9 mouse cellular contexts compared by ENCODE assay signal in the genomic region with DNA sequence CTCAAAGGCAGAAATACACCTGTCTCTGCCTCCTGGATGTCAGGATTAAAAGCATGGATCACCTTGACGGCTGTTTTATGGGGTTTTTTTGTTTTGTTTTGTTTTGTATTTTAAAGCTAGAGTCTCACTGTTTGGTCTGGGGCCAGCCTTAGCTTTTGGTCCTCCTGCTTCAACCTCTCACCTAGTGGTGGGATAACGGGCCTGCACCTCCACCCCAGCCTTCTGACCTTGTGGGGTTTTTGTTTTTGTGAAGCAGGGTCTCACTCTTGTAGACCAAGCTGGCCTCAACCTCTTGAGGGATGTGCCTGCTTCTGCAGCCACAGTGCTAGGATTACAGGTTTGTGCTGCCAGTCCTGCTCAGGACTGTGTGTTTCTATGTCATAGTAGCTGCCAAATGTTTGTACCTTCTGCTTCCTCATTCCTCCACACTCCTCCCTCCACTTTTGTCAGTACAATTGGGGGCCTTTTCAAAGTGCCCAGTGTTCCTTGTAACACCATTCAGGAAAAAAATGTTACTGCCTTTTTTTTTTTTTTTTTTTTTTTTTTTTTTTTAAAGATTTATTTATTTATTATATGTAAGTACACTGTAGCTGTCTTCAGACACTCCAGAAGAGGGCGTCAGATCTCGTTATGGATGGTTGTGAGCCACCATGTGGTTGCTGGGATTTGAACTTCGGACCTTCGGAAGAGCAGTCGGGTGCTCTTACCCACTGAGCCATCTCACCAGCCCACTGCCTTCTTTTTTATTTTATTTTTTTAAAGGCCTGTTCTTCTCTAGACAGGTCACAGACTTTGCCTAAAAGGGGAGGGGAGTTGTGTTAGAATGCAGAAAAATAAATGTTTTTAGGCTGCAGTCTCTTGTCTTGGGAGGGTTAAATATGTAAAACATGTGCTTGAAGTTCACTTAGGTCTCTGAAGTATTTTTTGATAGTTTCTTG. TPM values are rescaled to one million over a fixed set of nuclear protein-coding genes. Genes with fewer than 3 reads are reported as not detected.
DNase-seq lines count a peak whose midpoint lies in the region; ATAC-seq and TF ChIP-seq lines count a peak whose summit lies in the region.
"Had no signal": no experiment of that assay in that cellular context is flagged by ENCODE, and none has a peak within 500 bp of the region (broad histone marks: within the 10 kb centered on the region; RNA-seq: fewer than 3 reads in every experiment).

No protein-coding gene starts in this region.

- WGBS in lung, embryonic 15.5 days, result 58% methylated on average over 7 of the region's 7 CpGs
- 82% methylated on average over 5 of the region's 7 CpGs for WGBS in limb, embryonic 14.5 days
- WGBS in stomach, postnatal 0 days, result 80% methylated on average over 5 of the region's 7 CpGs

- H3K4me1 ChIP-seq in lung, embryonic 15.5 days, result peaks cover 29% of the 10 kb centered on the region
- peaks cover 28% of the 10 kb centered on the region for H3K4me1 ChIP-seq in limb, embryonic 14.5 days (ENCODE audit: control insufficient read depth, insufficient read depth, low read length)
- 0 out of 2 replicates have a peak, but pooled peaks cover 2% of the 10 kb centered on the region for H3K4me1 ChIP-seq in stomach, postnatal 0 days (replicated peaks; ENCODE audit: control insufficient read depth, insufficient read depth)

- TF ChIP-seq EP300 in stomach, postnatal 0 days (optimal IDR thresholded peaks at IDR 0.05), result no peak

- no peaks in the 10 kb centered on the region for H3K36me3 ChIP-seq in lung, embryonic 15.5 days
- H3K36me3 ChIP-seq in limb, embryonic 14.5 days (ENCODE audit: control insufficient read depth, insufficient read depth, low read length), result no peaks in the 10 kb centered on the region
- H3K36me3 ChIP-seq in stomach, postnatal 0 days (ENCODE audit: control insufficient read depth, insufficient read depth, low read length), result no peaks in the 10 kb centered on the region

- H3K27ac ChIP-seq in lung, embryonic 15.5 days, result no peak overlapping the region
- H3K27ac ChIP-seq in limb, embryonic 14.5 days (replicated peaks; ENCODE audit: low read depth, low read length), result no peak overlapping the region
- H3K27ac ChIP-seq in stomach, postnatal 0 days (replicated peaks), result no peak overlapping the region

- ATAC-seq in lung, embryonic 15.5 days (ENCODE audit: borderline replicate concordance, extremely low read depth, low FRiP score, low TSS enrichment), result no peak
- ATAC-seq in limb, embryonic 14.5 days (ENCODE audit: low FRiP score, low read depth), result no peak
- ATAC-seq in stomach, postnatal 0 days (ENCODE audit: low FRiP score, low TSS enrichment), result no peak

- peak; percentile 32; the same call in 1 of the 2 replicates for TF ChIP-seq CTCF in stomach, postnatal 0 days (IDR thresholded peaks at IDR 0.05; ENCODE audit: low read depth)

- H3K4me3 ChIP-seq in lung, embryonic 15.5 days, result no peak overlapping the region
- no peak overlapping the region for H3K4me3 ChIP-seq in limb, embryonic 14.5 days (replicated peaks; ENCODE audit: low read length)
- no peak overlapping the region for H3K4me3 ChIP-seq in stomach, postnatal 0 days (ENCODE audit: low read depth, low read length)

- peak overlapping the region; percentile 77 for H3K4me2 ChIP-seq in lung, embryonic 15.5 days
- H3K4me2 ChIP-seq in limb, embryonic 14.5 days (replicated peaks; ENCODE audit: low read depth, low read length, severe bottlenecking), result peak overlapping the region; percentile 83; the same call in 1 of the 2 replicates
- no peak overlapping the region for H3K4me2 ChIP-seq in stomach, postnatal 0 days (replicated peaks; ENCODE audit: low read depth)

- no peaks in the 10 kb centered on the region for H3K27me3 ChIP-seq in lung, embryonic 15.5 days
- no peaks in the 10 kb centered on the region for H3K27me3 ChIP-seq in limb, embryonic 14.5 days (ENCODE audit: control insufficient read depth, insufficient read depth, low read length)
- no peaks in the 10 kb centered on the region for H3K27me3 ChIP-seq in stomach, postnatal 0 days (ENCODE audit: control insufficient read depth, insufficient read depth, low read length)

- peak; percentile 18 for DNase-seq in adrenal gland, postnatal 14 days
- no peak for DNase-seq in adrenal gland, adult 2 months
- DNase-seq in lung, postnatal 4 days, result no peak
- DNase-seq in limb, embryonic 14.5 days (ENCODE audit: low spot score), result no peak
- no peak for DNase-seq in stomach, postnatal 0 days (ENCODE audit: low spot score)
- DNase-seq in kidney, postnatal 36 days, result no peak
- DNase-seq in frontal cortex, postnatal 14 days (ENCODE audit: low spot score in 2 of 2), result no peak

- H3K9ac ChIP-seq in lung, embryonic 15.5 days, result peak overlapping the region; percentile 100; the same call in 1 of the 2 replicates
- H3K9ac ChIP-seq in limb, embryonic 14.5 days (ENCODE audit: low read depth, low read length, severe bottlenecking), result no peak overlapping the region
- H3K9ac ChIP-seq in stomach, postnatal 0 days (ENCODE audit: low read length), result no peak overlapping the region

- TF ChIP-seq POLR2A in limb, embryonic 14.5 days (IDR thresholded peaks at IDR 0.05; ENCODE audit: borderline replicate concordance, extremely low read depth, insufficient read depth, insufficient read length), result no peak

- H3K9me3 ChIP-seq in lung, embryonic 15.5 days, result no peaks in the 10 kb centered on the region
- no peaks in the 10 kb centered on the region for H3K9me3 ChIP-seq in limb, embryonic 14.5 days (ENCODE audit: control insufficient read depth, low read length)
- no peaks in the 10 kb centered on the region for H3K9me3 ChIP-seq in stomach, postnatal 0 days (ENCODE audit: control insufficient read depth, low read length)

RNA-seq across cellular contexts. Expression of a gene that starts 3.1 kb away (rescaled TPM):
- 6.4 and 7.0 TPM in 2 replicates for total RNA-seq in adrenal gland, postnatal 14 days (2021)
- 1 to 10 TPM; 5.0 to 5.5 TPM for total RNA-seq in adrenal gland, adult 2 months (2021)
- polyA plus RNA-seq in adrenal gland, adult 2 months (2012; rRNA removed), result 2.3 and 2.4 TPM in 2 replicates
- polyA plus RNA-seq in lung, embryonic 15.5 days (2015; fragmentation: Nextera tagmentation; extraction: Ambion mirVana), result 9.6 and 10.8 TPM in 2 replicates
- polyA plus RNA-seq in limb, embryonic 14.5 days (2012; rRNA removed), result 6.2 and 6.9 TPM in 2 replicates
- 9.4 and 10.5 TPM in 2 replicates for polyA plus RNA-seq in limb, embryonic 14.5 days (2014; fragmentation: Nextera tagmentation; extraction: Ambion mirVana)
- 4.8 and 5.0 TPM in 2 replicates for polyA plus RNA-seq in stomach, postnatal 0 days (2015; fragmentation: Nextera tagmentation; extraction: Ambion mirVana)

RNA-seq across cellular contexts. Expression of a gene that starts 3.7 kb away (rescaled TPM):
- total RNA-seq in adrenal gland, postnatal 14 days (2021), result 7.3 and 9.1 TPM in 2 replicates
- total RNA-seq in adrenal gland, adult 2 months (2021), result 1 to 10 TPM; 6.9 to 9.4 TPM
- polyA plus RNA-seq in adrenal gland, adult 2 months (2012; rRNA removed), result 4.9 and 6.0 TPM in 2 replicates
- polyA plus RNA-seq in lung, embryonic 15.5 days (2015; fragmentation: Nextera tagmentation; extraction: Ambion mirVana), result 15.8 and 16.7 TPM in 2 replicates
- polyA plus RNA-seq in limb, embryonic 14.5 days (2012; rRNA removed), result 24.1 and 27.2 TPM in 2 replicates
- 21.4 and 23.9 TPM in 2 replicates for polyA plus RNA-seq in limb, embryonic 14.5 days (2014; fragmentation: Nextera tagmentation; extraction: Ambion mirVana)
- 7.0 and 7.4 TPM in 2 replicates for polyA plus RNA-seq in stomach, postnatal 0 days (2015; fragmentation: Nextera tagmentation; extraction: Ambion mirVana)

RNA-seq across cellular contexts. Expression of a gene that starts 30.8 kb away (rescaled TPM):
- 21.9 and 23.3 TPM in 2 replicates for total RNA-seq in adrenal gland, postnatal 14 days (2021)
- total RNA-seq in adrenal gland, adult 2 months (2021), result 10 to 100 TPM; 18.7 to 23.8 TPM
- 15.9 and 21.3 TPM in 2 replicates for polyA plus RNA-seq in adrenal gland, adult 2 months (2012; rRNA removed)
- polyA plus RNA-seq in lung, embryonic 15.5 days (2015; fragmentation: Nextera tagmentation; extraction: Ambion mirVana), result 8.5 and 10.5 TPM in 2 replicates
- 5.1 and 6.7 TPM in 2 replicates for polyA plus RNA-seq in limb, embryonic 14.5 days (2012; rRNA removed)
- 7.7 and 8.3 TPM in 2 replicates for polyA plus RNA-seq in limb, embryonic 14.5 days (2014; fragmentation: Nextera tagmentation; extraction: Ambion mirVana)
- polyA plus RNA-seq in stomach, postnatal 0 days (2015; fragmentation: Nextera tagmentation; extraction: Ambion mirVana), result 18.8 and 18.9 TPM in 2 replicates

RNA-seq across cellular contexts. Expression of a gene that starts 44.2 kb away (rescaled TPM):
- total RNA-seq in adrenal gland, postnatal 14 days (2021), result 0.34 TPM in 1 of 2 replicates, not detected in the other
- total RNA-seq in adrenal gland, adult 2 months (2021), result under 1 TPM; 0.23 to 0.24 TPM
- not detected in 2 replicates for polyA plus RNA-seq in adrenal gland, adult 2 months (2012; rRNA removed)
- polyA plus RNA-seq in lung, embryonic 15.5 days (2015; fragmentation: Nextera tagmentation; extraction: Ambion mirVana), result 4.9 and 5.0 TPM in 2 replicates
- polyA plus RNA-seq in limb, embryonic 14.5 days (2012; rRNA removed), result 2.1 and 4.2 TPM in 2 replicates
- polyA plus RNA-seq in limb, embryonic 14.5 days (2014; fragmentation: Nextera tagmentation; extraction: Ambion mirVana), result 3.1 and 5.3 TPM in 2 replicates
- polyA plus RNA-seq in stomach, postnatal 0 days (2015; fragmentation: Nextera tagmentation; extraction: Ambion mirVana), result 3.5 and 4.9 TPM in 2 replicates
- polyA plus RNA-seq: C2C12 had no signal

RNA-seq across cellular contexts. Expression of a gene that starts 48.5 kb away (rescaled TPM):
- total RNA-seq in adrenal gland, postnatal 14 days (2021), result 3.4 and 4.3 TPM in 2 replicates
- under 1 TPM; 0.29 to 0.76 TPM for total RNA-seq in adrenal gland, adult 2 months (2021)
- polyA plus RNA-seq in adrenal gland, adult 2 months (2012; rRNA removed), result 0.07 TPM in 2 replicates
- 23.3 and 28.7 TPM in 2 replicates for polyA plus RNA-seq in lung, embryonic 15.5 days (2015; fragmentation: Nextera tagmentation; extraction: Ambion mirVana)
- 1.1 and 1.6 TPM in 2 replicates for polyA plus RNA-seq in limb, embryonic 14.5 days (2012; rRNA removed)
- 1.0 and 1.5 TPM in 2 replicates for polyA plus RNA-seq in limb, embryonic 14.5 days (2014; fragmentation: Nextera tagmentation; extraction: Ambion mirVana)
- 2.0 and 2.2 TPM in 2 replicates for polyA plus RNA-seq in stomach, postnatal 0 days (2015; fragmentation: Nextera tagmentation; extraction: Ambion mirVana)
